Mouse (Mus musculus) left cerebral cortex, adult 8-10 months (tissue): Measurements from ENCODE around the gene Hist1h4f. TPM values are rescaled to one million over a fixed set of nuclear protein-coding genes. Genes with fewer than 3 reads are reported as not detected.
A peak's percentile ranks its signal among the peaks of the same experiment; 100 is the strongest.
"Not testable (repeated sequence)": the region's sequence is repeated elsewhere in the genome, so short reads cannot be mapped to it uniquely, and the experiment has no call there.

Experiments used
- DNase-seq, 2 experiments: peaks; one replicate each; pipeline ENCODE4 v3.0.0; 2022; ENCODE audit warnings: low spot score in 2 of 2
- total RNA-seq, 4 experiments: library from RNA; stranded (reverse); gene quantifications; 2 replicates each; pipeline ENCODE4 v1.2.4; 2022

Gene Hist1h4f
- total RNA-seq, 4 experiments from 2014 or later: 153 to 191 (median 171) TPM

DNA sequence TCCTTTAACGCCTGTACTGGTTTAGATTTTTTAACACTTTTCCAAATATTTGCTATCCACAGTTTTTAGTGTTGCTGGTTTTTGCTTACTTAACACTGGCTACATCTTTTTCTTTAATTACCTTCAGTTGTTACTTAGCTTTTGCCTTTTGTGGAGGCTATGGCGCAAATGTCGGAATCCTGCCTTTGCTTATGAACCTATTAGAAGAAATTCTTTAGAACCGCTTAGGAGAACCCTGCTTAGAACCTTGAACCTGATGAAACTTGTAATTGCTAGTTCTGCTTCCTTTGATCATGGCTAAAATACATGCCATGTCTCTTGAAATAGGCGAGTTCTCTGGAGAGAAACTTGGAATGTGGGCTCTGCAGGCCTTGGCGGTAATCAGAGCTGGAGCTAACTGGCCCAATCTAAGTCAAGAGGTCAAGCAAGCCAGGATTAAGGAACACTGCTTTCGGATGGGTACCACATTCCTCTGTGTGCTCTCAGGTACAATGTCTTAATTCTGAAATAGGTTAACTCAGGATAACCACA, 25.0 kb upstream of the Hist1h4f start:
- DNase-seq: no peak

DNA sequence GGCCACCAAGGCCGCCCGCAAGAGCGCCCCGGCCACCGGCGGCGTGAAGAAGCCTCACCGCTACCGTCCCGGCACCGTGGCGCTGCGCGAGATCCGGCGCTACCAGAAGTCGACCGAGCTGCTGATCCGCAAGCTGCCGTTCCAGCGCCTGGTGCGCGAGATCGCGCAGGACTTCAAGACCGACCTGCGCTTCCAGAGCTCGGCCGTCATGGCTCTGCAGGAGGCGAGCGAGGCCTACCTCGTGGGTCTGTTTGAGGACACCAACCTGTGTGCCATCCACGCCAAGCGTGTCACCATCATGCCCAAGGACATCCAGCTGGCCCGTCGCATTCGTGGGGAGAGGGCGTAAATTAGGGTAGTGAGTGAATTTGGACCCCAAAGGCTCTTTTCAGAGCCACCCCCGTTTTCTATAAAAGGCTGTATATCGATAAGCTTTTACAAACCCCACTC, 24.4 kb upstream of the Hist1h4f start:
- DNase-seq: not testable (repeated sequence)

DNA sequence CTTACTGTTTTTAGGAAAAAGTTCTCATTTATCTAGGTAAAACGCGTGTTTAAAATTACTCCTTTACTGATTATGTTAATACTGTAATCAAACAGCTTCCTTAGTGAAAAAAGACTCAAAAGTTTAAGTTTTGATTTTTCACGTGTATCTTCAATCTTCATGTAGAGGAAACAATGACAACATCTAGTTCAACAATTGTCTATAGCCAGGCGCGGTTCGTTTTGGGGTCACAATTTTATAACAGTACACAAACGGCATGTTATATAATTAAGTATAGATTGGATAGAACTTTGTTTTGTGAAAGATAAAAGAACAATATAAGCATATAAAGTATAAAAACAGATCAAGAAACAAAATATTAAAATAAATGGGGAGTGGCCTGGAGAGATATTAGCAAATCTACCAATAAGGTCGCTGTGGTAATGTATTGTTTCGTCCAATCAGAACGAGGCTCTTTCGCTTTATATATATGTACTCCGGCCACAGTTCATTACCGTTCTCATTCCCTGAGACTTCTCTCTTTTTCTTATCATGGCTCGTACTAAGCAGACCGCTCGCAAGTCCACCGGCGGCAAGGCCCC, 23.9 kb upstream of the Hist1h4f start, which contains the start of gene Hist1h3d:
Hist1h3d (plus strand) TSS at position 493 of the 581 bp plus-strand sequence.
- DNase-seq: peak in 1 of 2 experiments; percentile 59

DNA sequence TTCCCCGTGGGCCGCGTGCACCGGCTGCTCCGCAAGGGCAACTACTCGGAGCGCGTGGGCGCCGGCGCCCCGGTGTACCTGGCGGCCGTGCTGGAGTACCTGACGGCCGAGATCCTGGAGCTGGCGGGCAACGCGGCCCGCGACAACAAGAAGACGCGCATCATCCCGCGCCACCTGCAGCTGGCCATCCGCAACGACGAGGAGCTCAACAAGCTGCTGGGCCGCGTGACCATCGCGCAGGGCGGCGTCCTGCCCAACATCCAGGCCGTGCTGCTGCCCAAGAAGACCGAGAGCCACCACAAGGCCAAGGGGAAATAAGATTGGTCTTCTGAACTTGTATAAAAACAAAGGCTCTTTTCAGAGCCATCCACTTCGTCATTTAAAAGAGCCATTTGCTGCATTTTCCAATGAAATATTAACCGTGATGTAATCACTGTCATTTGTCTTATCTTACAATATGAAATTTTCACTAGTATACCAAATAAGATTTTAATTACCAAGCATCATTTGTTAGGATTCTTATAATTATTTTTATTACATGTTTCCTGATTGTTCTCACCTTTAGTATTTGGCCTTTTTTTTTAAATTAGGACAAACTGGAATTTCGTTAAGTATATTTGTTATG, 23.2 kb upstream of the Hist1h4f start:
- not testable (repeated sequence) for DNase-seq

GRCm38 (mm10) chr13:23573898-23574524, 22.6 kb upstream of the Hist1h4f start, which contains the start of the genes Hist1h2bf and Hist1h2ad:
Gene Hist1h2bf (minus strand): TSS chr13:23574196.
Gene Hist1h2ad (plus strand): TSS chr13:23574381.
- DNase-seq: peak; percentile 74 to 96

- DNase-seq: not testable (repeated sequence)
Measured at GRCm38 (mm10) chr13:23573034-23573897, 21.8 kb upstream of the Hist1h4f start.

- DNase-seq: no peak
Measured at GRCm38 (mm10) chr13:23572218-23573033, 21.0 kb upstream of the Hist1h4f start.

GRCm38 (mm10) chr13:23571504-23572217, 20.2 kb upstream of the Hist1h4f start:
- DNase-seq: not testable (repeated sequence)

GRCm38 (mm10) chr13:23571022-23571503, 19.6 kb upstream of the Hist1h4f start, which contains the start of the genes Hist1h2ae and Hist1h2bg:
Gene Hist1h2ae (minus strand): TSS chr13:23571220.
Gene Hist1h2bg (plus strand): TSS chr13:23571396.
- peak; percentile 68 to 74 for DNase-seq

DNA sequence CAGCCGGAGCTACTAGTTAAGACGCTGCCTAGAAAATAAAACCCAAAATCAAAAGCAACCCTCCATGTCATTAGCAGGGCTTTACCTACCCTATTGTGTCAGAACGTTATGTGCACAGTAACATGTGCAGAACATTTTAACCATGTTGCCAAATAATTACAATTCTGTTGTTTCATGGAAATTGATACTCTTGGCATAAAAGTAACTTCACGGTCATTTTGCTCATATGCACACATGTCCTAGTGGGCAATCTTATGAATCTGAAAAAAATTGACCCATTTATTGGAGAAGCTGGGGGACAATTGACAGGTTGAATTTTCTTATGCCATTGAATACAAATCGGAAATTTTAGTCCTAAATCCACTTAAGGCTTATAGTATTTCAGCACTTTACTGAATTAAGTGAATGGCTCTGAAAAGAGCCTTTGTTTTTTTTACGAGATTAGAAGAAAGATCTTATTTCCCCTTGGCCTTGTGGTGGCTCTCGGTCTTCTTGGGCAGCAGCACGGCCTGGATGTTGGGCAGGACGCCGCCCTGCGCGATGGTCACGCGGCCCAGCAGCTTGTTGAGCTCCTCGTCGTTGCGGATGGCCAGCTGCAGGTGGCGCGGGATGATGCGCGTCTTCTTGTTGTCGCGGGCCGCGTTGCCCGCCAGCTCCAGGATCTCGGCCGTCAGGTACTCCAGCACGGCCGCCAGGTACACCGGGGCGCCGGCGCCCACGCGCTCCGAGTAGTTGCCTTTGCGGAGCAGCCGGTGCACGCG, 19.0 kb upstream of the Hist1h4f start:
- DNase-seq: not testable (repeated sequence)

- no peak for DNase-seq
Measured at GRCm38 (mm10) chr13:23564482-23564881, 13.0 kb upstream of the Hist1h4f start.

DNA sequence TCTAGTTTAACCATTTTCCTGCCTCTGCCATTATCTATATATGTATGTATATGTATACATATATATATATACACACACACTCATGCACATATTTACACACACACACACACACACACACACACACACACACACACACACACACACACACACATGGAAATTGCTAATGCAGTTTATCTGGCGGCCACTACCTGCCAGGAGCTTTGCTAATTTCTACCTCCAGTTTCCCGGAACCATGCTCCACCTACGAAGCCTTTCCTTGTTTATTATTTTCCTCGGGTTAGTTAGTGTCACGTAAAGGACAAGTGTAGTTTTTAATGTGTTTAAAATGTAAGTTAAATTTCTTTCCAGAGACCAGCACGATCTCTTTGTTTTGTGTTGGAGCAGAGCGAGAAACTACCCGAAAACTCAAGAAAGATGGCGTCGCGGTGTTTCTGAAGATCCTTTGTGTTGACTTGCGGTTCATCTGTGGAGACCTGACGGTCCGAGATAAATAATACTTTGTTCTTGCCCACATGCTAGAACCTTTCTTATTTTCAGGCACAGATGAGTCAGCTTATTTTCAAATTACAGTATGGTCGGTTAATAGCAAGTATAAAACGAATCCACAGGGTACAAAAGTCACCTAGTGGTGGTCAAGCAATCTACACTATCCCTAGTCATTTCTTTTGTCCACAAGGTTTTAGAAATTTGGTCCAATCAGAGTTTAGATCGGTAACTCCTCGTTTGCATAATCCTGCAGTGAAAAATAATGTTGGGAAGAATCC, 11.4 kb upstream of the Hist1h4f start:
- no peak for DNase-seq

DNA sequence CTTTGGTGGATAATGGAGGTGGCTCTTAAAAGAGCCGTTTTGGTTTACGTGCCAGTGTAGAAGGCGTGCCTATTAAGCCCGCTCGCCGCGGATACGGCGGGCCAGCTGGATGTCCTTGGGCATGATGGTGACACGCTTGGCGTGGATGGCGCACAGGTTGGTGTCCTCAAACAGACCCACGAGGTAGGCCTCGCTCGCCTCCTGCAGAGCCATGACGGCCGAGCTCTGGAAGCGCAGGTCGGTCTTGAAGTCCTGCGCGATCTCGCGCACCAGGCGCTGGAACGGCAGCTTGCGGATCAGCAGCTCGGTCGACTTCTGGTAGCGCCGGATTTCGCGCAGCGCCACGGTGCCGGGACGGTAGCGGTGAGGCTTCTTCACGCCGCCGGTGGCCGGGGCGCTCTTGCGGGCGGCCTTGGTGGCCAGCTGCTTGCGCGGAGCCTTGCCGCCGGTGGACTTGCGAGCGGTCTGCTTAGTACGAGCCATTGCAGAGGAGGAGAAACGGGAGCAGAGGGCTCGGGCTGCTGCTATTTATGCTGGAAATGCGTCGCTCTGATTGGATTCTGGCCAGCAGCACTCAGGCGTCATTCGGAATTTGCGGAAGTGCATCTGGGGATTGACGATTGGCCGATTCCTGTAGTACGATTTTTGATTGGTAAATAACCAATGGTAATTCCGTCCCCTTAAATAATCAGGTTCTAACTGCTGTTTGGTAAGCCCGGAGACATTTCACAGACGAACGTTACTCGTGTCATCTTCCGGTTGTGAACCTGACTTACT, 10.6 kb upstream of the Hist1h4f start, which contains the start of gene Hist1h3e:
Hist1h3e (minus strand) TSS at position 487 of the 777 bp plus-strand sequence.
- DNase-seq: peak; percentile 91 to 94

GRCm38 (mm10) chr13:23561531-23561882, 10.1 kb upstream of the Hist1h4f start:
- not testable (repeated sequence) for DNase-seq

DNA sequence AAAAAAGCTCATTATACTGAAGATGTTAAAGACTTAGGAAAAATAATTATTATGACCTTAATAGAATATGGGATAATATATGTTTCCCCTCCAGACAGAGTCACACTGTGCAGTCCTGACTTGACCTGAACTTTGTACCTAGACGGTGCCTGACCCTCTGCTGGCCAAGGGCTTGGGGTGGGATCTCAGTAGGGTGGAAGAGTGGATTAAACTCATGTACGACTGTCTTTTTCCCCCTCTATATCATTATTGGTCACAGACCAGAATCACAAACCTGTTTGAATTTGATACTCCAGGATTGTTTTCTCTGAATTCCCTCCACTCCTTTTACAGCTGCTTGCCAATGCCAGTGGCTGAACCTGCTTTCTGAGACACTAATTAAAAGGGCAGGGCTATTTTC, 9.3 kb upstream of the Hist1h4f start:
- DNase-seq: not testable (repeated sequence)

GRCm38 (mm10) chr13:23556906-23557305, 5.5 kb upstream of the Hist1h4f start:
- no peak for DNase-seq
